In the genomic region with DNA sequence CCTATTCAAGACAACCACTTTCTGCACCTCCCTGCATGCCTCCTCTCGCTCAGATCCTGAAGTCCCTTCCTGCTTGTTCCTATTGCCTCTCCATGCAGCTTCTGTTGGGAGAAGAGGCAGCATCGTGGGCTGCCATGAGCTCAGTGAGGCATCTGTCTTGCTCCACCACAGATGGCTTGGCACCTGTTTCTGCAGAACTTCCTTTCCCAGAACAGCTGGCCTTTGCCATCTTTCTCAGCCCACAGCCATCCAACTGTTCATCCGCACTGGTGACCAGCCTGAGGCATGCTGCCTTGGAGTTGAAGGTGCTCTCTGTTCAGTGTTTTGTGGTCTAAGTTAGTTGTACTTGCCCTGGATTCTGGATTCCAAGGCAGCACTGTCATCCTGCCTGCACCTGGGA, we compare ENCODE assay signal across 14 mouse cellular contexts.
DNase-seq lines count a peak whose midpoint lies in the region; ATAC-seq lines count a peak whose summit lies in the region.
"Had no signal": no experiment of that assay in that cellular context is flagged by ENCODE, and none has a peak within 500 bp of the region (broad histone marks: within the 10 kb centered on the region; RNA-seq: fewer than 3 reads in every experiment).

No protein-coding gene starts in this region.

- no peak overlapping the region for H3K27ac ChIP-seq in liver, embryonic 11.5 days (ENCODE audit: low read depth, low read length)
- H3K27ac ChIP-seq: embryonic facial prominence, embryonic 13.5 days; heart, embryonic 13.5 days; liver, embryonic 14.5 days; midbrain, embryonic 12.5 days; stomach, embryonic 15.5 days had no signal

- no peak overlapping the region for H3K9ac ChIP-seq in liver, embryonic 11.5 days (ENCODE audit: low read depth, low read length)
- H3K9ac ChIP-seq: embryonic facial prominence, embryonic 13.5 days; heart, embryonic 13.5 days; liver, embryonic 14.5 days; midbrain, embryonic 12.5 days; stomach, embryonic 15.5 days had no signal

- H3K27me3 ChIP-seq in liver, embryonic 11.5 days (replicated peaks; ENCODE audit: control insufficient read depth, insufficient read depth, low read length) = no peaks in the 10 kb centered on the region
- H3K27me3 ChIP-seq: embryonic facial prominence, embryonic 13.5 days; heart, embryonic 13.5 days; midbrain, embryonic 12.5 days; stomach, embryonic 15.5 days had no signal

- H3K4me1 ChIP-seq in liver, embryonic 11.5 days (replicated peaks; ENCODE audit: control insufficient read depth, insufficient read depth, low read length) = no peaks in the 10 kb centered on the region
- H3K4me1 ChIP-seq: embryonic facial prominence, embryonic 13.5 days; heart, embryonic 13.5 days; stomach, embryonic 15.5 days had no signal

- no peak overlapping the region for H3K4me3 ChIP-seq in liver, embryonic 11.5 days (ENCODE audit: low read depth, low read length)
- H3K4me3 ChIP-seq: embryonic facial prominence, embryonic 13.5 days; heart, embryonic 13.5 days; midbrain, embryonic 12.5 days; stomach, embryonic 15.5 days had no signal

- H3K36me3 ChIP-seq in liver, embryonic 11.5 days (ENCODE audit: control insufficient read depth, insufficient read depth, low read length) = no peaks in the 10 kb centered on the region
- H3K36me3 ChIP-seq: embryonic facial prominence, embryonic 13.5 days; heart, embryonic 13.5 days; midbrain, embryonic 12.5 days; stomach, embryonic 15.5 days had no signal

- intact Hi-C loops in heart, postnatal 25 days (cut with DNase I) = no loop called here

- 81% methylated on average over 3 of the region's 3 CpGs for WGBS in liver, embryonic 11.5 days

- H3K9me3 ChIP-seq in liver, embryonic 11.5 days (ENCODE audit: control insufficient read depth, low read length) = 0 out of 2 replicates have a peak, but pooled peaks cover 3% of the 10 kb centered on the region
- H3K9me3 ChIP-seq: heart, embryonic 13.5 days; midbrain, embryonic 12.5 days; stomach, embryonic 15.5 days had no signal

- DNase-seq in heart, adult 11 months = peak; percentile 70
- DNase-seq in heart, postnatal 25 days (ENCODE audit: low spot score) = no peak
- DNase-seq in frontal cortex, adult 2 months (ENCODE audit: extremely low spot score in 1 of 2, low spot score in 1 of 2) = peak; percentile 42 to 81
- peak; percentile 48 for DNase-seq in left cerebral cortex, adult 11 months (ENCODE audit: low spot score)
- DNase-seq in right cerebral cortex, postnatal 14 days = peak; percentile 51
- no peak for DNase-seq in liver, embryonic 11.5 days (ENCODE audit: low spot score)
- DNase-seq: kidney, adult 18-20 months had no signal

- no peak for ATAC-seq in megakaryocyte progenitor cell, adult 5-6 weeks (replicated peaks; ENCODE audit: poor library complexity)
- no peak for ATAC-seq in megakaryocyte, adult 5-6 weeks (ENCODE audit: poor library complexity, severe bottlenecking)
- no peak for ATAC-seq in liver, embryonic 11.5 days (replicated peaks; ENCODE audit: low FRiP score)

- no peak overlapping the region for H3K4me2 ChIP-seq in liver, embryonic 11.5 days
- H3K4me2 ChIP-seq: embryonic facial prominence, embryonic 13.5 days; heart, embryonic 13.5 days; midbrain, embryonic 12.5 days; stomach, embryonic 15.5 days had no signal

Comparison
In these comparisons a context has a peak if more than half of its experiments do, and no peak if none do; other contexts are left out.
1. DNase-seq: peak in heart, adult 11 months (single experiment), frontal cortex, adult 2 months (2 of 2), left cerebral cortex, adult 11 months (single experiment) and right cerebral cortex, postnatal 14 days (single experiment); none in heart, postnatal 25 days (single experiment) and liver, embryonic 11.5 days (single experiment).